Mouse (Mus musculus) heart, postnatal 0 days (tissue): ENCODE measurements around the gene Abca14.

Source experiments
- CTCF ChIP-seq: IDR thresholded peaks from 2 replicates; pipeline ENCODE4 v1.5.1; 2016; ENCODE audit warnings: antibody characterized with exemption, control low read depth, low read depth
- EP300 ChIP-seq: IDR thresholded peaks from 2 replicates; pipeline ENCODE4 v1.6.1; 2016; ENCODE audit warnings: antibody characterized with exemption, low read depth

DNA sequence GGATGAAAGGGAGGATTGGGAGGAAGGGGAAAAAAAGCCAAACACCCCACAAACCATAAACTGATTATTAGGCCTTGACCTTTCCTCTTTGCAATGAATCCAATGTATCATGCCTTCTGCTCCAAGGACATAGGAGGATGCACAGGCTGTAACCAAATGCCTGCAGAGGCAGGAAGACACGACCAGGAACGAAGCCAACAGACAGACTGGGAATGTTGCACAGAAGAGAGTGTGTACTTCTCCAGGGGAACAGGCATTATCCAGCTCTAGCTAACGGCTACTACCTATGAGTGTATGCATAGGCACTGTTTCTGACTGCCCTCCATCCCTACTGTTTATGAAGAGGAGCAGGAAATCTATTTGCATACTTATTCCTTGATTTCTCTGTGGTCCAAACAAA is 11.6 kb upstream of the Abca14 start:
- TF ChIP-seq CTCF (no peak), EP300 (no peak)
